Mouse (Mus musculus) liver, adult 2 months (tissue): Measurements from ENCODE around the gene As3mt. TPM values are rescaled to one million over a fixed set of nuclear protein-coding genes. Genes with fewer than 3 reads are reported as not detected.

Experiments used
- DNase-seq: peaks from one replicate; pipeline ENCODE4 v3.0.0-alpha.2; 2011; ENCODE audit warnings: low read depth, low spot score; ENCODE audit errors: extremely low read depth
- H3K27ac ChIP-seq: fragments of 200-500 bp; replicated peaks from 2 replicates; pipeline ENCODE4 v1.5.1; 2012; ENCODE audit warnings: low read depth, mild to moderate bottlenecking, control low read depth, inconsistent platforms, low read length; ENCODE audit not compliant: insufficient read depth
- H3K27me3 ChIP-seq: fragments of 200-500 bp; 2 replicates; pipeline ENCODE4 v1.6.1; 2012; ENCODE audit warnings: mild to moderate bottlenecking, moderate library complexity, low read length, inconsistent platforms; ENCODE audit not compliant: control insufficient read depth, insufficient read depth
- H3K36me3 ChIP-seq: fragments of 200-500 bp; 2 replicates; pipeline ENCODE4 v1.6.1; 2012; ENCODE audit warnings: low read length, inconsistent platforms; ENCODE audit not compliant: control insufficient read depth, insufficient read depth
- H3K4me1 ChIP-seq: fragments of 200-500 bp; 2 replicates; pipeline ENCODE4 v1.6.1; 2011; ENCODE audit warnings: low read length; ENCODE audit not compliant: control insufficient read depth, insufficient read depth
- H3K4me3 ChIP-seq: fragments of 200-500 bp; 2 replicates; pipeline ENCODE4 v1.5.1; 2011; ENCODE audit warnings: low read depth, mild to moderate bottlenecking, control low read depth, low read length, moderate library complexity; ENCODE audit not compliant: insufficient read depth
- H3K79me2 ChIP-seq: fragments of 200-500 bp; 2 replicates; pipeline ENCODE4 v1.6.1; 2012; ENCODE audit warnings: inconsistent platforms, mild to moderate bottlenecking, low read length, moderate library complexity; ENCODE audit not compliant: control insufficient read depth, insufficient read depth
- H3K9ac ChIP-seq: fragments of 200-500 bp; 2 replicates; pipeline ENCODE4 v1.6.1; 2012; ENCODE audit warnings: low read depth, mild to moderate bottlenecking, control low read depth, inconsistent platforms, low read length
- CTCF ChIP-seq: fragments of 200-500 bp; IDR thresholded peaks from 2 replicates; pipeline ENCODE4 v1.5.1; 2011; ENCODE audit warnings: low read depth, low read length, control low read depth
- POLR2A ChIP-seq: fragments of 200-500 bp; IDR thresholded peaks from 2 replicates; pipeline ENCODE4 v1.6.1; 2011; ENCODE audit warnings: low read length, control low read depth; ENCODE audit not compliant: insufficient read depth; ENCODE audit errors: extremely low read depth
- WGBS: fragments of 180-500 bp; shearing (Covaris S2); methylation state at CpG from one replicate; pipeline ENCODE4 v1.1.7; 2018; 5-methylcytosine and 5-hydroxymethylcytosine counted together
- polyA plus RNA-seq: library from polyadenylated mRNA; depleted of rRNA; stranded (reverse); fragments of >200 nt; gene quantifications from 2 replicates; pipeline ENCODE4 v1.2.3, GENCODE M21; 2012
- total RNA-seq: library from RNA; depleted of rRNA; stranded (reverse); fragments of >200 nt; gene quantifications from 2 replicates; pipeline ENCODE4 v1.2.3, GENCODE M21; 2014

Gene As3mt
- total and polyA plus RNA-seq, 2 experiments: 19.3 to 67.9 TPM

DNA sequence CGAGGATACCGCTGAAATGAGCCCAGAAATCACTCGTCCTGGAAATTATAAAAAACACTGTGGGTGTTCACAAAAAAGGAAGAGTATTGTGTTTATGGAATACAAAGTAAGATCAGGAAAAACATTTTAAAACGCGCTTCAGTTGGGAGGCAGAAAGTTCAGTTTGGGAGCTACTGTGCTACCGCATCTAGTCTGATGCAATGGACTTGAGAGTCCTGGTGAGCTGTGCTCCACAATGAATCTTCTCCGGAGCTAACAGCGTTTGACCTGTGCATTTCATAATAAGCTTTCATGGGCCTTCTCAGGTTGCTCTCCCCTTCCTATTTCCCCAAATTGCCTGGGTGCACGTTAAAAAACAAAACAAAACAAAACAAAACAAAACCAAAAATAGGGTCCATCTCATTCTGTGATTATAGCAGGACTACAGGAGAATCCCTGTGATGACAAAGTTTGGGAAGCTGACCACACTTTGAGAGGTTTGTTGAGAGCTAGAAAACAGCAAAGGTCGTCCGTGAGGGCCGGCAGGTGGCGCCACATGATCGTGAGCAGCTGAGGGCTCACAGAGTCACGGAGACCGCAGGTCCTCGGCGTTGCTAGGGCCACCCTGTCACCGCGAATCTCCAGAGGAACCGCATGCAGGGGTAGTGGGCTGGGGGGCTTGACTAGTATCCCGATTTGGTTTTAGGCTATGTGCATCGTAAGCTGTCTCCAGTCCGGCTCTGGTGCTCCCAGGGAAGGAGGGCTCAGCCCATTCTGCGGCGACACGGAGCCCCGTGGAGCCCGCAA, 53.3 kb downstream of the As3mt start:
- Histone ChIP-seq H3K4me3 (peak overlapping the region; percentile 65), H3K36me3 (no peaks in the 10 kb centered on the region), H3K27ac (peak overlapping the region; percentile 66), H3K79me2 (peaks cover 4% of the 10 kb centered on the region; the same call in 1 of the 2 replicates), H3K4me1 (peaks cover 7% of the 10 kb centered on the region; the same call in 1 of the 2 replicates), H3K9ac (peak overlapping the region; percentile 62), H3K27me3 (no peaks in the 10 kb centered on the region)
- WGBS: 18% methylated on average over 29 of the region's 29 CpGs
- TF ChIP-seq CTCF (peak; percentile 97), POLR2A (no peak)
- peak; percentile 69 for DNase-seq

DNA sequence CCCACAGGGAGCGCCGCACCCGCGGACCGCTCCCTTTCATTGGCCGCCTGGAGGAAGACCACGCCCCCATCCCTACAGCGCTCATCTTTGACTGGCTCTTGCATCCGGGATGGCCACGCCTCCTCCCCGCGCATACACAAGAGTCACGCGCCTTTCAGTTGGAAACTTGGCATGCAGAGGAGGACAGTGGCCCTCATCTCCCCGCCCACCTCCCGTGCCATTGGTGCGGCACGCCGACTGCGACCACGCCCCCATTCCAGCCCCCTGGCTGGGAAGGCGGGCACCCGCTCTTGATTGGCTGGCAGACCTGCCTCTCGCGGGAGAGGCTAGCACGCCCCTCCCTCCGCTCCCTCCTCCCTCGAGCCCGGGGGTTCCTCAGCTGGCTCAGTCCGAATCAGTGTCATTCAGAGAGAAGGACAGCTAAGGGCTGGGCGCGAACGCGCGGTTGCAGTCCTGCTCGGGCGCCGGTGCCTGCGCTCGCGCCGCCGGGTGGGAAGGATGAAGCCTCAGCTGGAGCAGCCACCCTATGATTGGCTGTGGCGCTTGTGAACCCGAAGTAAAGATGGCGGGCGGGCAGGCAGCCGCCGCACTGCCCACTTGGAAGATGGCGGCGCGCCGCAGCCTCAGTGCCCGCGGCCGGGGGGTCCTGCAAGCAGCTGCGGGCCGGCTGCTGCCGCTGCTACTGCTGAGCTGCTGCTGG, 54.1 kb downstream of the As3mt start, which contains the start of gene Cnnm2:
Gene Cnnm2 (plus strand): TSS at position 350 of the 700 bp plus-strand sequence.
- peak within 1 kb of the TSS; percentile 66 for H3K27ac ChIP-seq
- H3K4me3 ChIP-seq: peak within 1 kb of the TSS; percentile 85
- WGBS: under 1% methylated on average over 59 of the region's 59 CpGs
- H3K79me2 ChIP-seq: peaks cover 4% of the 10 kb centered on the region; the same call in 1 of the 2 replicates
- H3K9ac ChIP-seq: peak within 1 kb of the TSS; percentile 85
- H3K27me3 ChIP-seq: no peaks in the 10 kb centered on the region
- no peaks in the 10 kb centered on the region for H3K36me3 ChIP-seq
- H3K4me1 ChIP-seq: peaks cover 7% of the 10 kb centered on the region; the same call in 1 of the 2 replicates
- peak; percentile 97 for DNase-seq
- TF ChIP-seq CTCF (no peak), POLR2A (peak; percentile 71; the same call in 1 of the 2 replicates)

GRCm38 (mm10) chr19:46761971-46762290, 54.7 kb downstream of the As3mt start:
- Histone ChIP-seq H3K36me3 (no peaks in the 10 kb centered on the region), H3K4me1 (peaks cover 7% of the 10 kb centered on the region; the same call in 1 of the 2 replicates), H3K4me3 (peak overlapping the region; percentile 85), H3K79me2 (peaks cover 4% of the 10 kb centered on the region; the same call in 1 of the 2 replicates), H3K27ac (no peak overlapping the region), H3K27me3 (no peaks in the 10 kb centered on the region), H3K9ac (peak overlapping the region; percentile 85)
- TF ChIP-seq POLR2A (no peak), CTCF (no peak)
- under 1% methylated on average over 36 of the region's 36 CpGs for WGBS
- no peak for DNase-seq

GRCm38 (mm10) chr19:46762291-46762991, 55.2 kb downstream of the As3mt start:
- Histone ChIP-seq H3K27me3 (no peaks in the 10 kb centered on the region), H3K4me3 (peak overlapping the region; percentile 85), H3K36me3 (no peaks in the 10 kb centered on the region), H3K79me2 (peaks cover 4% of the 10 kb centered on the region; the same call in 1 of the 2 replicates), H3K9ac (peak overlapping the region; percentile 85), H3K27ac (no peak overlapping the region), H3K4me1 (peaks cover 7% of the 10 kb centered on the region; the same call in 1 of the 2 replicates)
- WGBS: 2% methylated on average over 50 of the region's 50 CpGs
- no peak for DNase-seq
- TF ChIP-seq CTCF: no peak
- no peak for TF ChIP-seq POLR2A

DNA sequence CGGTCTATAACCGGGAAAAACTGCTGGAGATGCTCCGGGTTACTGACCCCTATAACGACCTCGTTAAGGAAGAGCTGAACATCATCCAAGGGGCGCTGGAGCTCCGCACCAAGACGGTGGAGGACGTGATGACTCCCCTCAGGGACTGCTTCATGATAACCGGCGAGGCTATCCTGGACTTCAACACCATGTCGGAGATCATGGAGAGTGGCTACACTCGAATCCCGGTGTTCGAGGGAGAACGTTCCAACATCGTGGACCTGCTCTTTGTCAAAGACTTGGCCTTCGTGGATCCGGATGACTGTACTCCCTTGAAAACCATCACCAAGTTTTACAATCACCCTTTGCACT, 55.7 kb downstream of the As3mt start:
- no peak for TF ChIP-seq POLR2A
- TF ChIP-seq CTCF: no peak
- Histone ChIP-seq H3K4me1 (peaks cover 9% of the 10 kb centered on the region; the same call in 1 of the 2 replicates), H3K4me3 (no peak overlapping the region), H3K9ac (no peak overlapping the region), H3K27ac (no peak overlapping the region), H3K36me3 (no peaks in the 10 kb centered on the region), H3K79me2 (peaks cover 4% of the 10 kb centered on the region; the same call in 1 of the 2 replicates), H3K27me3 (no peaks in the 10 kb centered on the region)
- DNase-seq: no peak
- WGBS: 20% methylated on average over 19 of the region's 19 CpGs
